Mouse (Mus musculus): ENCODE measurements at regions not wholly inside any gene's neighbourhood (a gene's known extent, or its start where the extent isn't known, plus 50 kb on each side); places are given as distances from the start of the nearest gene placed in this dataset.
"Not testable (repeated sequence)": the region's sequence is repeated elsewhere in the genome, so short reads cannot be mapped to it uniquely, and the experiment has no call there.

GRCm38 (mm10) chr10:117466391-117466790, 86.6 kb upstream of the Cpsf6 start:
- no peak for ATAC-seq
- Histone ChIP-seq H3K36me3 (ENCODE audit: control insufficient read depth, insufficient read depth) (no peaks in the 10 kb centered on the region), H3K27me3 (replicated peaks; ENCODE audit: control insufficient read depth, insufficient read depth, low read length) (no peaks in the 10 kb centered on the region), H3K4me3 (ENCODE audit: low read depth, low read length) (no peak overlapping the region), H3K9ac (ENCODE audit: low read depth, low read length) (no peak overlapping the region), H3K9me3 (ENCODE audit: control insufficient read depth) (no peaks in the 10 kb centered on the region), H3K27ac (ENCODE audit: low read depth, low read length) (no peak overlapping the region), H3K4me1 (replicated peaks; ENCODE audit: control insufficient read depth, insufficient read depth, low read length) (no peaks in the 10 kb centered on the region), H3K4me2 (replicated peaks; ENCODE audit: low read depth) (no peak overlapping the region)
- no peak for TF ChIP-seq CTCF (IDR thresholded peaks at IDR 0.05; ENCODE audit: low read depth)
- WGBS, result 87% methylated on average over 3 of the region's 3 CpGs

GRCm38 (mm10) chr10:117465671-117466250, 85.9 kb upstream of the Cpsf6 start:
- H3K4me1 ChIP-seq (replicated peaks; ENCODE audit: control insufficient read depth, insufficient read depth, low read length), result no peaks in the 10 kb centered on the region
- no peak for TF ChIP-seq CTCF (IDR thresholded peaks at IDR 0.05; ENCODE audit: low read depth)
- no peaks in the 10 kb centered on the region for H3K9me3 ChIP-seq (ENCODE audit: control insufficient read depth)
- H3K4me2 ChIP-seq (replicated peaks; ENCODE audit: low read depth), result no peak overlapping the region
- ATAC-seq, result no peak
- no peak overlapping the region for H3K9ac ChIP-seq (ENCODE audit: low read depth, low read length)
- no peaks in the 10 kb centered on the region for H3K27me3 ChIP-seq (replicated peaks; ENCODE audit: control insufficient read depth, insufficient read depth, low read length)
- H3K27ac ChIP-seq (ENCODE audit: low read depth, low read length), result no peak overlapping the region
- H3K4me3 ChIP-seq (ENCODE audit: low read depth, low read length), result no peak overlapping the region
- 87% methylated on average over 3 of the region's 3 CpGs for WGBS
- H3K36me3 ChIP-seq (ENCODE audit: control insufficient read depth, insufficient read depth), result no peaks in the 10 kb centered on the region

GRCm38 (mm10) chr10:117465058-117465660, 85.3 kb upstream of the Cpsf6 start:
- TF ChIP-seq CTCF (IDR thresholded peaks at IDR 0.05; ENCODE audit: low read depth), result no peak

GRCm38 (mm10) chr10:117464331-117464730, 84.5 kb upstream of the Cpsf6 start:
- H3K9me3 ChIP-seq (ENCODE audit: control insufficient read depth); H3K27me3 ChIP-seq (replicated peaks; ENCODE audit: control insufficient read depth, insufficient read depth, low read length); H3K4me3 ChIP-seq (ENCODE audit: low read depth, low read length); H3K9ac ChIP-seq (ENCODE audit: low read depth, low read length); ATAC-seq; H3K36me3 ChIP-seq (ENCODE audit: control insufficient read depth, insufficient read depth); H3K27ac ChIP-seq (ENCODE audit: low read depth, low read length); H3K4me1 ChIP-seq (replicated peaks; ENCODE audit: control insufficient read depth, insufficient read depth, low read length); H3K4me2 ChIP-seq (replicated peaks; ENCODE audit: low read depth): not testable (repeated sequence)

More at GRCm38 (mm10) chr10:117465058-117465660, 85.3 kb upstream of the Cpsf6 start:
- ATAC-seq, result no peak
- Histone ChIP-seq H3K27me3 (replicated peaks; ENCODE audit: control insufficient read depth, insufficient read depth, low read length) (no peaks in the 10 kb centered on the region), H3K9ac (ENCODE audit: low read depth, low read length) (no peak overlapping the region), H3K4me2 (replicated peaks; ENCODE audit: low read depth) (no peak overlapping the region), H3K36me3 (ENCODE audit: control insufficient read depth, insufficient read depth) (no peaks in the 10 kb centered on the region), H3K9me3 (ENCODE audit: control insufficient read depth) (no peaks in the 10 kb centered on the region), H3K4me1 (replicated peaks; ENCODE audit: control insufficient read depth, insufficient read depth, low read length) (no peaks in the 10 kb centered on the region), H3K27ac (ENCODE audit: low read depth, low read length) (no peak overlapping the region), H3K4me3 (ENCODE audit: low read depth, low read length) (no peak overlapping the region)
- WGBS, result 88% methylated on average over 12 of the region's 12 CpGs

- 85% methylated on average over 8 of the region's 8 CpGs for WGBS
These were observed 83.8 kb upstream of the Cpsf6 start for GRCm38 (mm10) chr10:117463636-117464035.

GRCm38 (mm10) chr10:117462921-117463320, 83.1 kb upstream of the Cpsf6 start:
- no peak for TF ChIP-seq CTCF (IDR thresholded peaks at IDR 0.05; ENCODE audit: low read depth)
- no peak overlapping the region for H3K4me3 ChIP-seq (ENCODE audit: low read depth, low read length)
- H3K4me2 ChIP-seq (replicated peaks; ENCODE audit: low read depth), result no peak overlapping the region
- H3K9ac ChIP-seq (ENCODE audit: low read depth, low read length), result no peak overlapping the region
- 96% methylated on average over 4 of the region's 4 CpGs for WGBS
- H3K36me3 ChIP-seq (ENCODE audit: control insufficient read depth, insufficient read depth), result no peaks in the 10 kb centered on the region
- H3K27ac ChIP-seq (ENCODE audit: low read depth, low read length), result no peak overlapping the region
- no peaks in the 10 kb centered on the region for H3K9me3 ChIP-seq (ENCODE audit: control insufficient read depth)
- ATAC-seq, result no peak
- no peaks in the 10 kb centered on the region for H3K27me3 ChIP-seq (replicated peaks; ENCODE audit: control insufficient read depth, insufficient read depth, low read length)
- H3K4me1 ChIP-seq (replicated peaks; ENCODE audit: control insufficient read depth, insufficient read depth, low read length), result no peaks in the 10 kb centered on the region

More at GRCm38 (mm10) chr10:117463636-117464035, 83.8 kb upstream of the Cpsf6 start:
- ATAC-seq, result no peak
- Histone ChIP-seq H3K27ac (ENCODE audit: low read depth, low read length) (no peak overlapping the region), H3K36me3 (ENCODE audit: control insufficient read depth, insufficient read depth) (no peaks in the 10 kb centered on the region), H3K4me3 (ENCODE audit: low read depth, low read length) (no peak overlapping the region), H3K9ac (ENCODE audit: low read depth, low read length) (no peak overlapping the region), H3K4me1 (replicated peaks; ENCODE audit: control insufficient read depth, insufficient read depth, low read length) (no peaks in the 10 kb centered on the region), H3K9me3 (ENCODE audit: control insufficient read depth) (no peaks in the 10 kb centered on the region), H3K27me3 (replicated peaks; ENCODE audit: control insufficient read depth, insufficient read depth, low read length) (no peaks in the 10 kb centered on the region), H3K4me2 (replicated peaks; ENCODE audit: low read depth) (no peak overlapping the region)
- no peak for TF ChIP-seq CTCF (IDR thresholded peaks at IDR 0.05; ENCODE audit: low read depth)

All from intestine, postnatal 0 days (tissue).